Mouse (Mus musculus) embryonic facial prominence, embryonic 15.5 days (tissue): ENCODE results near the gene Xrcc6. TPM values are rescaled to one million over a fixed set of nuclear protein-coding genes. Genes with fewer than 3 reads are reported as not detected.
A peak's percentile ranks its signal among the peaks of the same experiment; 100 is the strongest.
"Not testable (repeated sequence)": the region's sequence is repeated elsewhere in the genome, so short reads cannot be mapped to it uniquely, and the experiment has no call there.

Experiments
- ATAC-seq: fragments of 200-750 bp; cut with Nextera tagmentation; 2 replicates; pipeline ENCODE4 v1.8.0; 2017; ENCODE audit warnings: low read depth, moderate TSS enrichment; ENCODE audit not compliant: insufficient number of reproducible peaks, low FRiP score, low TSS enrichment
- H3K27ac ChIP-seq: fragments of 300-500 bp; sonication (generic); replicated peaks from 2 replicates; pipeline ENCODE4 v1.5.1; 2015; ENCODE audit warnings: mild to moderate bottlenecking, inconsistent platforms
- H3K27me3 ChIP-seq: fragments of 300-500 bp; sonication (generic); 2 replicates; pipeline ENCODE4 v1.6.1; 2015; ENCODE audit warnings: inconsistent platforms
- H3K36me3 ChIP-seq: fragments of 300-500 bp; sonication (generic); 2 replicates; pipeline ENCODE4 v1.6.1; 2015; ENCODE audit warnings: mild to moderate bottlenecking, inconsistent platforms
- H3K4me1 ChIP-seq: fragments of 300-500 bp; sonication (generic); 2 replicates; pipeline ENCODE4 v1.6.1; 2015; ENCODE audit warnings: inconsistent platforms
- H3K4me2 ChIP-seq: fragments of 300-500 bp; sonication (generic); replicated peaks from 2 replicates; pipeline ENCODE4 v1.6.1; 2015; ENCODE audit warnings: mild to moderate bottlenecking, inconsistent platforms
- H3K4me3 ChIP-seq: fragments of 300-500 bp; sonication (generic); replicated peaks from 2 replicates; pipeline ENCODE4 v1.5.1; 2015; ENCODE audit warnings: mild to moderate bottlenecking, inconsistent platforms
- H3K9ac ChIP-seq: fragments of 300-500 bp; sonication (generic); 2 replicates; pipeline ENCODE4 v1.6.1; 2015; ENCODE audit warnings: inconsistent platforms
- H3K9me3 ChIP-seq: fragments of 300-500 bp; sonication (generic); replicated peaks from 2 replicates; pipeline ENCODE4 v1.6.1; 2016; ENCODE audit warnings: inconsistent platforms
- WGBS: fragments of 180-500 bp; shearing (Covaris S2); methylation state at CpG from one replicate; pipeline ENCODE4 v1.1.7; 2015; 5-methylcytosine and 5-hydroxymethylcytosine counted together
- polyA plus RNA-seq: library from polyadenylated mRNA; unstranded; fragments of >200 nt; fragmentation: Nextera tagmentation; extraction: Ambion mirVana; gene quantifications from 2 replicates; pipeline ENCODE4 v1.2.1, GENCODE M21; 2015

Gene Xrcc6
- polyA plus RNA-seq, 1 experiment from 2014 or later, result 75.5 TPM

DNA sequence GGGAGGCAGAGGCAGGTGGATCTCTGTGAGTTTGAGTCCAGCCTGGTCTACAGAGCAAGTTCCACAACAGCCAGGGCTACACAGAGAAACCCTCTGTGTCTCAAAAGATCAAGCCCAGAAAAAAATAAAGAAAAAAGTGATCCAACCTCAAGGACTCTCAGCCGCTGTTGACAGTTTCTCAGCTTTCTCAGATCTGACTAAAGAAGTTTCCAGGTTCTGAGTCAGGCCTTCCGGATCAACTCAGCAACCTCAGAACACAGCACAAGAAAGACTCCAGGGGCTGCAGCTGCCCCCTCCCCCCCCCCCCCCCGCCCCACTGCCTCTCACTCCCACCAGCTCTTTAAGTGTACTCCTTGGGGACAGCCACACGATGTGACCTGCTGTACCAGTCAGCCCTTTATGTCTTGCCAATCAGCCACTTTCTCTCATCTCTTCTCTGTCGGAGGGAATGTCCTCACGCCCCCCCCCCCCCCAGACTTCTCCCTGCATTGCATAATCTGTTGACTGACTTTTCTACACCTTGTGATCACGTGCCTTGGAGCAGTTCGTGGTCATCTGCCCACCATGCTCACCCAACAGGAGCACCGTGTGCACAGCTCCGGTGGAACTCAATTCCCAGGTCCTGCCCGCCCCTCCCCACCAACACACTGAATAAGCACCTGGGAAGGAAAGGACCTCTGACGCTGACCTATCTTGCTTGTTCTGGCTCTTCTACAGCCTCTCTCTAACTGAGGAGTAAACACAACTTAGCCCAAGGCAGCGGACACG lies 21.4 kb upstream of the Xrcc6 start:
- no peaks in the 10 kb centered on the region for H3K4me1 ChIP-seq
- WGBS, result 72% methylated on average over 11 of the region's 14 CpGs
- no peak overlapping the region for H3K27ac ChIP-seq
- no peaks in the 10 kb centered on the region for H3K9me3 ChIP-seq
- ATAC-seq, result no peak
- H3K36me3 ChIP-seq, result no peaks in the 10 kb centered on the region
- H3K9ac ChIP-seq, result no peak overlapping the region
- no peak overlapping the region for H3K4me2 ChIP-seq
- H3K4me3 ChIP-seq, result no peak overlapping the region
- H3K27me3 ChIP-seq, result no peaks in the 10 kb centered on the region

- H3K4me1 ChIP-seq, result no peaks in the 10 kb centered on the region
- H3K4me3 ChIP-seq, result no peak overlapping the region
- H3K27ac ChIP-seq, result no peak overlapping the region
- WGBS, result 82% methylated on average over 5 of the region's 5 CpGs
- no peaks in the 10 kb centered on the region for H3K27me3 ChIP-seq
- H3K9me3 ChIP-seq, result no peaks in the 10 kb centered on the region
- no peak overlapping the region for H3K9ac ChIP-seq
- no peak for ATAC-seq
- H3K36me3 ChIP-seq, result no peaks in the 10 kb centered on the region
- H3K4me2 ChIP-seq, result no peak overlapping the region
These were observed 19.8 kb upstream of the Xrcc6 start for GRCm38 (mm10) chr15:81967821-81968220.

DNA sequence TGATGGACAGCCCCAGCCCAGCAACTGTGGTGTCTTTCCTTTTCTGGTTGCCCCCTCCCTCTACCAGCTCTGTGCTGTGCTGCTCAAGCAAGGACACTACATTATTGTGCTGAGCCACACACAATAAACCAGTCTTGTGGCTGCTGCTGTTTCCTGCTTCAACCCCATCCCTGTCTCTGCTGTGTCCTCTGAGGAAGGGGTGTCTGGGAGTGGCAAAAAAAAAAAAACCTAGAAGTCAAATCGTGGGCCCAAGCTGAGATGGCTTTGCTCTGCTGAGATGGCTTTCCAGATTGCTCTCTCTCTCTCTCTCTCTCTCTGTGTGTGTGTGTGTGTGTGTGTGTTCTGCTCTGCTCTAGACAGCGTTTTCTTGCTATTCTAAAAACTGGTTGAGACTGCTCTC lies 19.2 kb upstream of the Xrcc6 start:
- Histone ChIP-seq H3K36me3 (no peaks in the 10 kb centered on the region), H3K4me2 (no peak overlapping the region), H3K4me1 (no peaks in the 10 kb centered on the region), H3K27me3 (no peaks in the 10 kb centered on the region), H3K9ac (no peak overlapping the region), H3K4me3 (no peak overlapping the region), H3K9me3 (no peaks in the 10 kb centered on the region), H3K27ac (no peak overlapping the region)
- 43% methylated on average over 2 of the region's 2 CpGs for WGBS
- no peak for ATAC-seq

GRCm38 (mm10) chr15:81969173-81969572 lies 18.5 kb upstream of the Xrcc6 start:
- Histone ChIP-seq H3K9ac (no peak overlapping the region), H3K9me3 (no peaks in the 10 kb centered on the region), H3K4me3 (no peak overlapping the region), H3K4me1 (no peaks in the 10 kb centered on the region), H3K36me3 (no peaks in the 10 kb centered on the region), H3K27me3 (no peaks in the 10 kb centered on the region), H3K4me2 (no peak overlapping the region), H3K27ac (no peak overlapping the region)
- 48% methylated on average over 7 of the region's 7 CpGs for WGBS
- no peak for ATAC-seq

- 79% methylated on average over 6 of the region's 6 CpGs for WGBS
These were observed 18.0 kb upstream of the Xrcc6 start for GRCm38 (mm10) chr15:81969635-81970034.

GRCm38 (mm10) chr15:81970498-81970897 lies 17.1 kb upstream of the Xrcc6 start:
- 94% methylated on average over 4 of the region's 4 CpGs for WGBS
- not testable (repeated sequence) for H3K4me2 ChIP-seq, H3K27ac ChIP-seq, H3K27me3 ChIP-seq, H3K36me3 ChIP-seq, ATAC-seq, H3K4me3 ChIP-seq, H3K9ac ChIP-seq, H3K4me1 ChIP-seq, H3K9me3 ChIP-seq

More at GRCm38 (mm10) chr15:81969635-81970034, 18.0 kb upstream of the Xrcc6 start:
- not testable (repeated sequence) for H3K9ac ChIP-seq, H3K27me3 ChIP-seq, H3K9me3 ChIP-seq, H3K4me3 ChIP-seq, H3K27ac ChIP-seq, H3K36me3 ChIP-seq, H3K4me1 ChIP-seq, ATAC-seq, H3K4me2 ChIP-seq

- ATAC-seq, H3K36me3 ChIP-seq, H3K9ac ChIP-seq, H3K27me3 ChIP-seq, H3K9me3 ChIP-seq, H3K4me1 ChIP-seq, H3K27ac ChIP-seq, H3K4me3 ChIP-seq, H3K4me2 ChIP-seq: not testable (repeated sequence)
- WGBS, result 90% methylated on average over 8 of the region's 8 CpGs
These were observed 12.5 kb upstream of the Xrcc6 start for GRCm38 (mm10) chr15:81975156-81975555.

DNA sequence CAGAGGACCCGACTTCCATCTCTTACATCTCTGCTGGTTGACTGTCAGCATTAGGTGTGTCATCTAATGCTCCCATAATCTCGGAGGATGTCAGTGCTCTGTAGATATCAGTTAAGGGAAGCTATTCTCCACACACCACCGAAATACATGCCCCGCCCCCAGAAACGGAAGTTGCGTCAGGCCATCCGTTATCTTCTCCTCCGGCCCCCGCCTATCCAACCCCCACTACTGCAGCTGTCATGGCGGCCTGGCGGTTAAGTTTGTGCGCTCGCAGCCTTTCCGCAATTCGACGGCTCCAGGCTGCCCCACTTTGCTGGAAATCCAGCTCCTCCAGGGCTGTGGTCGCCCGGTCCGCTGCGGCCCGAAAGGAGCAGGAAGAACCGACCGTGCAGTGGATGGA lies 7.3 kb upstream of the Xrcc6 start, which contains the start of gene 1700029P11Rik:
1700029P11Rik (plus strand) TSS at position 220 of the 400 bp plus-strand sequence.
- H3K27ac ChIP-seq, result no peak within 1 kb of the TSS
- no peaks in the 10 kb centered on the region for H3K36me3 ChIP-seq
- no peaks in the 10 kb centered on the region for H3K9me3 ChIP-seq
- WGBS, result 97% methylated on average over 23 of the region's 23 CpGs
- no peaks in the 10 kb centered on the region for H3K4me1 ChIP-seq
- H3K27me3 ChIP-seq, result no peaks in the 10 kb centered on the region
- H3K9ac ChIP-seq, result no peak within 1 kb of the TSS
- no peak within 1 kb of the TSS for H3K4me3 ChIP-seq
- no peak within 1 kb of the TSS for H3K4me2 ChIP-seq
- ATAC-seq, result no peak

- no peak overlapping the region for H3K9ac ChIP-seq
- WGBS, result 54% methylated on average over 1 of the region's 1 CpGs
These were observed 5.5 kb upstream of the Xrcc6 start for GRCm38 (mm10) chr15:81982173-81982572.

DNA sequence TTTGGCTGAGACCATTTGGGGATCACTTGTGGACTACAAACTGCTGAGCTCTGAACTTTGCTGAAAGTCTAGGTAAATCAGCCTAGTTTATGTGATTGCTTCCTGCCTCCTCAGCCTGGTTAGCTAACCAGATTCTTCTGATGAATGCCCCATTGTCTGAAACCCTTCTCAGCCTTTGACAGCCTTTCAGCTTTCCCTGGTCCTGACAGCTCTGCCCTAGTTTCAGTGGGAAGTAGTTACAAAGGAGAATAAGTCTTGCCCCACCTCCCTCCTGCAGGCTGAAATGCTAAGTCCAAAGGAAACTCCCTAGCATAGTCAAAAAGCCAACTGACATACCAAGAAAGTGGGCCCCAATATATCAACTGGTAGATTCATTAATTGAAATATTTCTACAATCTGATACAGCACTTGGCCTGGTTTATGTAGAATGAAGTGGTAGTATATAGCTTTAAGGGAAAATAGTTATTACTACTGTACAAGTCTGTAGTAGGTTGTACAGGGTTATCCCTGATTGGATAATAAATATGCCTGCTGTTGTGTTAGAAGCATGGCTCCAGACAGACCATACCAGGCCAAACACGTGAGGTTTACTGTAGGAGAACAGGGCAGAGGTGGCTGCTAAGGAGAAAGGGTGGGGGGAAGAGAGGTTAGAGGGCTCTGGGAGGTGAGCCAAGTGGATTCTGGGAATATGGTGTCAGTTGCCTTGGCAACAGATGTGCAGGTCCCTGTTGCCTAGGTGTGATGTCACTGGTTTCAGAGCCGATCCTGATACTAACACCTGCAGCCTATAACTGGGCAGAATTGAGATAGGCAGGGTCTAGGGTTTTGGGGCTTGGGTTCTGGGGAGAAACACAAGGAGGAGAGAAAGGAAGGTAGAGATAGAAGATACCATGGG lies 2.1 kb upstream of the Xrcc6 start:
- no peak for ATAC-seq
- no peaks in the 10 kb centered on the region for H3K9me3 ChIP-seq
- WGBS, result 62% methylated on average over 2 of the region's 2 CpGs
- no peak overlapping the region for H3K9ac ChIP-seq
- no peak overlapping the region for H3K4me2 ChIP-seq
- H3K4me3 ChIP-seq, result no peak overlapping the region
- no peaks in the 10 kb centered on the region for H3K27me3 ChIP-seq
- no peaks in the 10 kb centered on the region for H3K36me3 ChIP-seq
- no peak overlapping the region for H3K27ac ChIP-seq
- no peaks in the 10 kb centered on the region; the same call in 1 of the 2 replicates for H3K4me1 ChIP-seq

More at GRCm38 (mm10) chr15:81982173-81982572, 5.5 kb upstream of the Xrcc6 start:
- no peak overlapping the region for H3K4me2 ChIP-seq
- H3K27me3 ChIP-seq, result no peaks in the 10 kb centered on the region
- no peaks in the 10 kb centered on the region for H3K9me3 ChIP-seq
- H3K4me3 ChIP-seq, result no peak overlapping the region
- ATAC-seq, result no peak
- H3K27ac ChIP-seq, result no peak overlapping the region
- H3K36me3 ChIP-seq, result no peaks in the 10 kb centered on the region
- H3K4me1 ChIP-seq, result no peaks in the 10 kb centered on the region

- ATAC-seq, result peak; percentile 56; the same call in 1 of the 2 replicates
- Histone ChIP-seq H3K4me1 (no peaks in the 10 kb centered on the region; the same call in 1 of the 2 replicates), H3K4me3 (no peak overlapping the region), H3K27me3 (no peaks in the 10 kb centered on the region), H3K9ac (no peak overlapping the region), H3K9me3 (no peaks in the 10 kb centered on the region), H3K36me3 (peaks cover 15% of the 10 kb centered on the region), H3K4me2 (no peak overlapping the region), H3K27ac (no peak overlapping the region)
- WGBS, result 43% methylated on average over 11 of the region's 11 CpGs
These were observed 1.9 kb downstream of the Xrcc6 start for GRCm38 (mm10) chr15:81989371-81990062.
